Mouse (Mus musculus) spleen, adult 2 months (tissue): Measurements from ENCODE around the gene Itgb1.

ENCODE experiments used
- CTCF ChIP-seq: fragments of 200-500 bp; IDR thresholded peaks from 2 replicates; pipeline ENCODE4 v1.5.1; 2011; ENCODE audit warnings: mild to moderate bottlenecking, inconsistent platforms; ENCODE audit not compliant: insufficient read depth, insufficient read length, insufficient replicate concordance; ENCODE audit errors: extremely low read depth
- POLR2A ChIP-seq: fragments of 200-500 bp; IDR thresholded peaks from 2 replicates; pipeline ENCODE4 v1.6.1; 2011; ENCODE audit warnings: low read depth, low read length, inconsistent platforms

DNA sequence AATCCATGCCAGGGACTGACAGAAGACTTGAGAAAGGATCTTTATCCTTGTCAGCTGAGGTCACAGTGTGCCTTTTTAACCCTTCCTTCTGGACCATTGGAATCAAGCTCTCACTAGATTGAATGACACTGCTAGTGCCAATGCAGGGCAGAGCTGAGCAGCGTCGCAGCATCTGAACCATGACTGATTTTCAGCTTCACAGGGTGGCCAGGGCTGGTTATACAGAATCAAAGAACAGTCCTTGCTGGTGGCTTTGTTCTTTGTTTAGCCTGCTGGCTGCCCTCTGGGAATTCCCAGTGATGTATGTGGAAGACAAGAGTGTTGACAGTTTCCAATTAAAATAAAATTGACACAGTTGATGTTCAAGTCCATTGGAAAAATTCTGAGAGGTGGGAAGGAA, 46.8 kb downstream of the Itgb1 start:
- no peak for TF ChIP-seq POLR2A
- no peak for TF ChIP-seq CTCF
